Mouse (Mus musculus) right cerebral cortex, postnatal 25 days (tissue): ENCODE data around the gene Scaf4.

Source experiments
- DNase-seq: peaks from one replicate; pipeline ENCODE4 v3.0.0; 2022

Scaf4 gene

DNA sequence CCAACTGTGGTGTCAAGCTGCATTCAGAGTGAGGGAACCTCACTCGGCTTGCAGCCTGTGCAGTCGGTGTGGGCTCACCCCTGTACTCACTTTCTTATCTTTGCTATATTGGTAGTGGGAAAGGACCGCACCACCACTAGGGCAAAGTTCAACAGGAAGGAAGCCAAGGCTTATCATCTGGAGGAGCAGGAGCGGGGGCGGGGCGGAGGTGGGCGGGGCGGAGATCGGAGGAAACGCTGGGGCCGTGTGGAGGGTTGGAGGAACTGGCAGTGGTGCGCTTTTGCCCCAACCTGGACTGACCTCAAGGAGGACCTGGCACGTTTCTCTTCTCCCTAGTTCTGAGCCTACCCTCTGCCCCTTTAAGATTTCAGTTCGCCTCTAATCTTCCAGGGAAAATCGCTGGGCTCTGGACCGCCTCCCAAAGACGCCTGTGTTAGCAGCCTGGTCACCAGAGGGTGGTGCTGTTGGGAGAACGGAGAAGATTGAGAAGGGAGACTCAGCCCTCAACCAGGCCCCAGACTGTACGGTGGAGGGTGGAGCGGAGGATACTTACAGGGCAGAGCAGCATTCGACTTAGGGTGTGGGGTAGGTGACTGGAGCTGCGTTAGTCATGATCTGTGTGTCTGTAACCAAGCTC is 86.8 kb downstream of the Scaf4 start:
- DNase-seq, result peak; percentile 49

DNA sequence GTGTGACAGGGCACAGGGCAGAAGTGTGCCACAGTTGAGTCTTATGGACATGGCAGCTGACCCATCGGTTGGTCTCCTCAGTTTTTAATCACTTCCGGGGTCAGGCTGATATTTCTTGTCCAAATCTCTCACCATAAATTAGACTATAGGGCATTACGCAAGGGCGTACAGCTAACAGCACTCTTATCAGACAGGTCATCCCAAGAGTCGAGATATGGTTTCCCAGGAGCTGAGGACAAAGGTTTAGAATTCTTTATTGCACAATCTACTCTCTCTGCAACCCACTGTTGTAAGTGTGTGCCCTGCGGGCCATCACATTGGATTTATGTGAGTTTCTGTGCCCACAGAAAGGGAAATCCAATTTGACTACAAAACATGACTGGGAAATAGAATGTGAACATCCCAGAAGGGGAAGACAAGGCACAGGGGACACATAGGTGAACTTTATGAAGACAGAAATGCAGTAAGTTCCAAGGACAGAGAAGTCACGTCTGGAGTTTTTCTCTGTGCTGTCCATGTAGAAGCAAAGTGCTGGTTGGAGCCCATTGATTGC is 87.5 kb downstream of the Scaf4 start:
- no peak for DNase-seq

DNA sequence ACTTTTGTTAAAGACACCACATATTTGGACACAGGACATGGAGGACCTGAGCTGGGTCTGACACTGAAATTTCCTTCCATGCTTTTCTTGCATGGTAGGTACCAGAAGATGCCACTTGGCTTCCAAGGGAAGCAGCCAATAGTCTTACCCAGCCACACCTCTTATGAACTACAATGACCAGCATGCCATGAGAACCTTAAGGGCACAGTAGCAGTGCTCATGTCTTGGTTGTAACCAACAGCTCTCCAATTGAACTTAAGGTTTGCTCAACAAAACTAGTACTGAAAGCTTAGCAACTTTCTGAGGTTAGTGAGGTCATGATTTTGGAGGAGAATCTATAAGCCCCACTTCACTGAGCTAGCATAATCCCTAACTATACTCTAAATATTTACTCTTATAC is 90.6 kb downstream of the Scaf4 start:
- no peak for DNase-seq

DNA sequence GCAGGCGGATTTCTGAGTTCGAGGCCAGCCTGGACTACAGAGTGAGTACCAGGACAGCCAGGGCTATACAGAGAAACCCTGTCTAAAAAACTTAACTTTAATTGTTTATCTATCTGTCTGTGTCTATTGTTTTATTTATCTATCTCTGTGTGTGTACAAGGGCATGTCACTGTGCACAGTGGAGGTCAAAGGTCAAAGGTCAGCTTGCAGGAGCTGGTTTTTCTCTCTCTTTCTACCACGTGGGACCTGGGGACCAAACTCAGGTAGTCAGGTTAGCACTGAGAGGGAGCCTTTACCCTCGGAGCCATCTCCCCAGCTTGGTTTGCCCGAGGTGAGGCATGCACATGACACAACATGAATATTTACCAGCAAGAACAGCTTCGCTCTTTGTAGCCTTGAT is 93.0 kb downstream of the Scaf4 start:
- DNase-seq, result no peak

DNA sequence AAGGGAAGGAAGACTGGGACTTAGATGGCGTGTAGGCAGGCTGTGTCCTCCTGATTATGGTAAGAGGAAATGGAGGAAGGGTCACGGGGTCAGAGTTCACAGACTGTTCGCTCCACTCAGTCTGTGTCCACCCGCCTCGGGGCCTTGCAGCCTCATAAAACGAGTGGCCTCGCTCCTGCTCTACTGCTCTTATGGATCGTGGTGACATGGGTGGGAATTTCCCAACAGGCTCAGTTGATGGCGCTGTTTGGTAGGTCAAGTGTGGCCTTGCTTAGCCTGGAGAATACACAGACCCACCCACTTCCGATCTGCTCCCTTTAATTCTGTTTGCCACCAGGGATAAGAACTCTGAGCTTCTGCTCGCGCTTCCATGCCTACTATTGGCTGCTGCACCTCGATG is 96.8 kb downstream of the Scaf4 start:
- DNase-seq, result no peak

GRCm38 (mm10) chr16:90185928-90186588 is 98.2 kb downstream of the Scaf4 start:
- peak; percentile 72 for DNase-seq

DNA sequence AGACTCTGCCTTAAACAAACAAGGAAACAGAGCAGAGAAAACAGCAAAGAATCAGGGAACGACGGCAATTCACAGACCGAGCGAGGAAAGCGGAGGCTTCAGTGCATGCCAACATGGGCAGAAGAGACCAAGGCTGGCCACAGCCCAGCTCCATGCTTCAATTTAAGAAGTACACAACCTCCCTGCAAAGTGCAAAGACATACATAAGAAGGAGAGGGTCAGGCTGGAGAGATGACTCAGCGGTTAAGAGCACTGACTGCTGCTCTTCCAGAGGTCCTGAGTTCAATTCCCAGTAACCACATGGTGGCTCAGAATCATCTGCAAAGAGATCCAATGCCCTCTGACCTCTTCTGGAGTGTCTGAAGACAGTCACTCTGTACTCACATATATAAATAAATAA is 100.2 kb downstream of the Scaf4 start:
- DNase-seq, result no peak

GRCm38 (mm10) chr16:90181673-90182072 is 102.6 kb downstream of the Scaf4 start:
- no peak for DNase-seq

DNA sequence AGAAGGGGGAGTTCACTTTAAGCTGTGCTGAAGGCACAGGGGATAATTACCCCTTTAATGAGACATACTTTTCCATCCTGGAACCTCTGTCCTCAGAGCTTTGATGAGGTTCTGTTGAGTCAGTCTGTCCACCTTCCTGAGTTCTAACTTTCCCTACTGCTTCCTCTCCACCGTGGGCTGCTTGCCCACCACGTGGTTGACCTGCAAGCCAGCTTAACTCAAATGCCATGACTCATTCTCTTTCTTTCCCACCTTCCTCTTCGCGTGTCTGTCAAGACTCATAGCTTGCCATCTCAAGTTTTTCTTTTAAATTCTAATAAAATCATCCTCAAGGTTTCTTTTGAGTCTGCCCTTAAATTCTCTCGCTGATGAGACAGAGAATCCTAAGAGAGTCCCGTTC is 103.3 kb downstream of the Scaf4 start:
- no peak for DNase-seq

GRCm38 (mm10) chr16:90179892-90180291 is 104.4 kb downstream of the Scaf4 start:
- DNase-seq, result no peak

GRCm38 (mm10) chr16:90178404-90178803 is 105.9 kb downstream of the Scaf4 start:
- DNase-seq, result no peak

GRCm38 (mm10) chr16:90177425-90177824 is 106.9 kb downstream of the Scaf4 start:
- no peak for DNase-seq

DNA sequence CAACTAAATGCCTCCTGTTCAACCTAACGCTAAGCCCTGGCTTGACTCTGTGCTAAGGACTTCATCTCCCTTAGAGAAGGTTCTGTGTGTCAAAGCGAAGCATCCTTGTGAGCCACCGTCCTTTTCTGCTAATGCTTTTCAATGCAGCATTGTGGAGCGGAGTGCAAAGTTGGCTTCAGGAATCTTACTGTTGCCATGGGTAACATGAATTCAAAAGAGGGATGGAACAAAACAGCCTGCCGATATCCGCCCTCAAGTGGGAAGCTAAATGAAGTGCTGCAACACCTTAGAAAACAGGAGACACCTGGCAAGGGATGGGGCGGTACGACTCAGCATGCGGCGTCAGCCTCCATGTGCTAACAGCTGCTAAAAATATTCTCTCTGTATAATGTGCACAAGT is 107.8 kb downstream of the Scaf4 start:
- peak; percentile 63 for DNase-seq
